8 mouse cellular contexts compared by ENCODE assay signal in the genomic region with DNA sequence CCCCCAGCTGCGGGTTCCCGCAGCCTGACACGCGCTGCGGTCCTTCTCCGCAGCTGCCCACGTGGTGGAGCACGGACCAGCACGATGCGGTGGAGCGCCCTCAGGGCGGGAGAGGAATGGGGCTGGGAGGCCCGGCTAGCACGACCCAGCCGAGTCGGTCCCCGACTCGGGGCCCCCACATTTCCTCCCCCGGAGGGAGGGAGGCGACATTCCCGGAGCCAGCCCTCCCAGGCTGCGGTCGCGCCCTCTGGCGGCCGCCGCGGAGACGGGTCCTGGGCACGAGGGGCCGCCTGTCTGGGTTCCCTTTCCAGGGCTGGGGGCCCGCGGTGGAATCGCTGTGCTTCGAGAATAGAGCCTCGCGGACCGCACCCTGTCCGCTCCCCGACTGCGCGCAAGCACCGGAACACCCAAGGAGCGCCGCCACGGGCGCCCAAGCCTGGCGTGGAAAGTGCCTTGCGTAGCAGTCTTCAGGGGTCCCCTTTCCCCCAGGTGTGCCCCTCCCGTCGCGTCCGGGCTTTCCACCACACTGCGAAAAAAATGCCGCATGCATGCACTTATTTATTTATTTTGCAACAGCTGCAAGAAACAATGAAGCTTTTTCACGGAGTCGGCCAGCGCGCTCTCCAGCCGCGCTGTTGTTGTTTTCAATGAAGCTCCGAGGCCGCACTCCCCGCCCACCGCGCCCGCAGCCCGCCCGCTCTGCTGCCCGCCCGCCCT. TPM values are rescaled to one million over a fixed set of nuclear protein-coding genes. Genes with fewer than 3 reads are reported as not detected.
DNase-seq lines count a peak whose midpoint lies in the region; ATAC-seq lines count a peak whose summit lies in the region.

No protein-coding gene starts in this region.

- peak overlapping the region; percentile 91 for H3K4me2 ChIP-seq in lung, embryonic 15.5 days

- no peaks in the 10 kb centered on the region for H3K36me3 ChIP-seq in lung, embryonic 15.5 days

- peaks cover 22% of the 10 kb centered on the region for H3K4me1 ChIP-seq in lung, embryonic 15.5 days

- peak; percentile 55 for ATAC-seq in frontal cortex, adult (ENCODE audit: low TSS enrichment)
- ATAC-seq in hematopoietic stem cell, adult 5-6 weeks (replicated peaks in 1 of 2; ENCODE audit: insufficient read depth in 1 of 2, low FRiP score in 2 of 2, low TSS enrichment in 1 of 2, low read depth in 1 of 2, poor library complexity in 2 of 2, severe bottlenecking in 2 of 2), result peak; percentile 46 to 51
- ATAC-seq in lung, embryonic 15.5 days (ENCODE audit: borderline replicate concordance, extremely low read depth, low FRiP score, low TSS enrichment), result peak; percentile 74

- H3K9me3 ChIP-seq in lung, embryonic 15.5 days, result no peaks in the 10 kb centered on the region

- peak; percentile 93 for DNase-seq in NIH3T3 (ENCODE audit: low read depth)
- peak; percentile 85 for DNase-seq in cerebellum, adult 9-10 months
- DNase-seq in layer of hippocampus, adult 9-10 months (ENCODE audit: low spot score), result peak; percentile 58
- peak; percentile 72 for DNase-seq in ovary, adult 18-20 months (ENCODE audit: low spot score)
- peak; percentile 67 to 69 for DNase-seq in thymus, adult 18-20 months

- peak overlapping the region; percentile 100 for H3K27ac ChIP-seq in lung, embryonic 15.5 days

- H3K4me3 ChIP-seq in lung, embryonic 15.5 days, result peak overlapping the region; percentile 83

- no peaks in the 10 kb centered on the region for H3K27me3 ChIP-seq in lung, embryonic 15.5 days

- under 1% methylated on average over 62 of the region's 71 CpGs for WGBS in lung, embryonic 15.5 days

- H3K9ac ChIP-seq in lung, embryonic 15.5 days, result peak overlapping the region; percentile 99

RNA-seq across cellular contexts. Expression of a gene that starts 1.7 kb away (rescaled TPM):
- total RNA-seq in hematopoietic stem cell, adult 5-6 weeks (2017), result 31.6 and 51.6 TPM in 2 replicates
- polyA plus RNA-seq in lung, embryonic 15.5 days (2015; fragmentation: Nextera tagmentation; extraction: Ambion mirVana), result 18.6 and 19.6 TPM in 2 replicates

Comparison
In these comparisons a context has a peak if more than half of its experiments do, and no peak if none do; other contexts are left out.
1. Peak in every context shown above with its lines: DNase-seq, ATAC-seq, H3K4me3 ChIP-seq and H3K27ac ChIP-seq.